Mouse (Mus musculus): Measurements from ENCODE around the gene Src. TPM values are rescaled to one million over a fixed set of nuclear protein-coding genes. Genes with fewer than 3 reads are reported as not detected.
"Not testable (repeated sequence)": the region's sequence is repeated elsewhere in the genome, so short reads cannot be mapped to it uniquely, and the experiment has no call there.

The Src gene
- polyA plus RNA-seq (2015; fragmentation: Nextera tagmentation; extraction: Ambion mirVana) = 24.0 and 24.8 TPM in 2 replicates

DNA sequence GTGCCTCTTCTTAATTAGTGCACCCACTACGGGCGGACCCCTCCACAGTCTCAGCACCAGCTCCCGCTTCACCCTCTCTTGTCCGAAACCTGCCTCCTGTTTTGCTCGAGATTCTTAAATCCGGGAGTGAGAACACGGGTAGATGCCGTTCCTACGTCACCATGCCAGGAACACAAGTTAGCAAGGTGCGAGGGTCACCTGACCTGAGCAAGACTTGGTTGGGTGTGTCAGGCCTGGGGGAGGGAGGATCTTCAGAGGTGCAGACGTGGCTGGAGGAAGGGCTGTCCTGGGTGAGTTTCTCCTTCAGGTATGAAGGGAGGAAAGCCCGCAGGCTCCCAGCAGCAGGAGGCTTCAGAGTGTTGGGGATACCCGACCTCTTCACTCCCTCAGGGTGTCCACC is at the start of gene Src:
Gene Src (plus strand): TSS at position 239 of the 400 bp plus-strand sequence.
- no peak for ATAC-seq (ENCODE audit: borderline replicate concordance, extremely low read depth, low FRiP score, low TSS enrichment)
- no peak within 1 kb of the TSS for H3K9ac ChIP-seq

DNA sequence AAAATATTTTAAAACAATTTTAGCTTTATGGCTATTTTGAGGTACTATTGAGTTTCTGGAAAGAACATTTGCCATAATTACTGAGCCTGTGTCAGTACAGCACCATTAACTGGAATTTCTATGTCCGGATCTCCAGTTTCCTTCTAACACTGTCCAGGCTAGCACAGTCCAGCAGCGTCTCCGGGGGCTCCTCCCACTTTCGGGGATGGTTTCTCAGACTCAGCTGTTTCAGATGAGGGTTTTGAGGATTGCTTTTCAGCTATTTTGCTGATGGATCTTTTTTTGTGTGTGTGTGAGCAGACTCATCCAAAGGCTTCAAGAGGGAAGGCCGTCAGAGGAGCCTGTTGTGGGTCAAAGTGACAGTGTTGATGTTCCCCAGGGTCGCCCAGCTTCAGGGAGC is 46.5 kb upstream of the Src start:
- 70% methylated on average over 6 of the region's 6 CpGs for WGBS
- H3K9ac ChIP-seq = no peak overlapping the region
- H3K27me3 ChIP-seq = no peaks in the 10 kb centered on the region
- H3K4me3 ChIP-seq = no peak overlapping the region
- no peaks in the 10 kb centered on the region for H3K9me3 ChIP-seq
- no peak overlapping the region for H3K4me2 ChIP-seq
- no peaks in the 10 kb centered on the region for H3K36me3 ChIP-seq
- H3K27ac ChIP-seq = 0 out of 2 replicates have a peak overlapping the region, but pooled peaks have one; percentile 5
- peaks cover 50% of the 10 kb centered on the region for H3K4me1 ChIP-seq
- no peak for ATAC-seq (ENCODE audit: borderline replicate concordance, extremely low read depth, low FRiP score, low TSS enrichment)

More for the DNA sequence above, at the start of gene Src:
- H3K27ac ChIP-seq = peak within 1 kb of the TSS; percentile 31
- no peaks in the 10 kb centered on the region for H3K27me3 ChIP-seq
- no peak within 1 kb of the TSS for H3K4me3 ChIP-seq
- no peak within 1 kb of the TSS; the same call in 1 of the 2 replicates for H3K4me2 ChIP-seq
- H3K36me3 ChIP-seq = no peaks in the 10 kb centered on the region
- no peaks in the 10 kb centered on the region for H3K9me3 ChIP-seq
- H3K4me1 ChIP-seq = peaks cover 38% of the 10 kb centered on the region
- WGBS = 30% methylated on average over 13 of the region's 13 CpGs

DNA sequence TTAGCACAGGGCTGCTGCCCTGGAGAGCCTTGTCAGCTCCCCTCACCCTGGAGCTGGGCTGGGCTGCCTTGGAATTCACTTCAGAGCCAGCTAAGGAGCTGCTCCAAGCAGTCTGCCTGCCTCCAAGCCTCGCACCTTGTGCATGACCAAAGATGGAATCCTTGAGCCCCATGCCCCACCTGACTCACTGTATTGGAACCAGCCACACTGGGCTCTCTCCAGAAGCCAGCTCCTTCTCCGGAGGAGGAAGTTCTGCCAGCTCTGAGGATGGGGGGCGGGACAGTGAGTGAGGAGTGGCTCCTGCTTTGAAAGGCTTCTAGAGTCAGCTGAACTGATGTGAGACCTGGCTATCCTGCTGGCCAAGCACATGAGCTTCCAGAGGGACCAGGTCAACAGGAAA is 44.6 kb upstream of the Src start:
- Histone ChIP-seq H3K27ac (peak overlapping the region; percentile 68), H3K9me3 (no peaks in the 10 kb centered on the region), H3K4me2 (no peak overlapping the region), H3K36me3 (no peaks in the 10 kb centered on the region), H3K27me3 (no peaks in the 10 kb centered on the region), H3K9ac (no peak overlapping the region), H3K4me1 (peaks cover 40% of the 10 kb centered on the region), H3K4me3 (no peak overlapping the region)
- no peak; the same call in 1 of the 2 replicates for ATAC-seq (ENCODE audit: borderline replicate concordance, extremely low read depth, low FRiP score, low TSS enrichment)
- WGBS = 62% methylated on average over 3 of the region's 3 CpGs

DNA sequence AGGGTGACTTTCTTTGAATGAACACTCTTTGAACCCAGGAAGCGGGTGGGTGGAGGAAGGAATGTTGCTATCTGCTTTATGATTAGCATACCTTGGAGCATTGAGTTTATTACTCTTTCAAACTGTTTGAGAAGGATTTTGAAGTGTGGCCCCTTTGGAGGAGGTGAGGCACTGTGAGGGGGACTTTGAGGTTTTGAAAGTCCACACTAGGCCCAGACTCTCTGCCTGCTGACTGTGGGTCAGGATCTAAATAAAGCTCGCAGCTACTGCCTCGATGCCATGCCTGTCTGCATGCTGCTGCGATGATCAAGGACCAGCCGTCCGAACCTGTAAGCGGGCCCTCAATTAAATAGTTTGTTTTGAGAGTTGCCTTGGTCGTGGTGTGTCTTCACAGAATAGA is 43.2 kb upstream of the Src start:
- ATAC-seq (ENCODE audit: borderline replicate concordance, extremely low read depth, low FRiP score, low TSS enrichment) = no peak

DNA sequence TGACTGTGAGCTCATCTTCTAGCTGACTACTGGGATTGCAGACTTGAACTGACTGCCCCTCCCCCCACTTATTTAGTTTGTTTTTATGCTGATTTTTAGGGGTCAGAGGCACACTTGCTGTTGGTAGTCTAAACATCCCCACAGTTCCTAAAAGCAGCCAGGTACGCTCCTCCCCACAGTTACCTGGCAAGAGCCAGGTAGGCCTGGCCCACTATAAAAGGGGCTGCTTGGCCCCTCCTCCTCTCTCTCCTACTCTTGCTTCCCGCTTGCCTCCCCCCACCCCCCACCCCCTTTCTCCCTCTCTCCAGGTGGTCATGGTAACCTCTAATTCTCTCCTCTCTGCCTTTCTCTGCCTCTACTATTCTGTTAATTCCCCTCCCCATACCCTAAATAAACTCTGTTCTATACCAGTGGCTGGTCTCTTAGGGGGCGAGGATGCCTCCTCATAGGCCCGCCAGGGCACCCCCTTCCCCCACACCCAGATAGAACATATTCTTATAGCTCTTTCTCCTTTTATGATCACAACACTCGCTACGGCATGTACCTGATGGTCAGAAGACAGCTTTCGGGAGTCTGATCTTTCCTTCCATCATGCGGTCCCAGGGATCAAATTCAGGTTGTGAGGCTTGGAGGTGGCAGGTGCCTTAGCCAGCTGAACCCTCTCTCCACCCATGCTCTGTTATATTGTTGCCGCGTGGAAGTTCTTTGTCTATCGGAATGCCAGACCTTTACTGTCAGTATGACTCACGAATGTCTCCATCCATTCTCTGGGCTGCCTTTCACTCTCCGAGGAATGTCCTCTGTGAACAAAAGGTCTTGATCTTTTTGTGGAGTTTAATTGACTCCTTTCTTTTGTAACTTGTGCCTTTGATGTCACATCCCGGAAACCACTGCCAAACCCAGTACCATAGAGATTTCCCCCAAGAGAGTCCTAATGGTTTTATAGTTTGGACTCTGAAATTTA is 42.2 kb upstream of the Src start:
- peaks cover 36% of the 10 kb centered on the region for H3K4me1 ChIP-seq
- WGBS = 43% methylated on average over 14 of the region's 14 CpGs
- H3K4me3 ChIP-seq = no peak overlapping the region
- peaks cover 15% of the 10 kb centered on the region for H3K36me3 ChIP-seq
- no peaks in the 10 kb centered on the region for H3K9me3 ChIP-seq
- no peak overlapping the region for H3K9ac ChIP-seq
- peak overlapping the region; percentile 9; the same call in 1 of the 2 replicates for H3K4me2 ChIP-seq
- H3K27me3 ChIP-seq = no peaks in the 10 kb centered on the region
- ATAC-seq (ENCODE audit: borderline replicate concordance, extremely low read depth, low FRiP score, low TSS enrichment) = peak; percentile 31; the same call in 1 of the 2 replicates
- H3K27ac ChIP-seq = peak overlapping the region; percentile 80

More for the DNA sequence above, 43.2 kb upstream of the Src start:
- Histone ChIP-seq H3K9ac (no peak overlapping the region), H3K27me3 (no peaks in the 10 kb centered on the region), H3K4me2 (no peak overlapping the region; the same call in 1 of the 2 replicates), H3K27ac (peak overlapping the region; percentile 80), H3K4me3 (no peak overlapping the region), H3K36me3 (peaks cover 11% of the 10 kb centered on the region), H3K4me1 (peaks cover 36% of the 10 kb centered on the region), H3K9me3 (no peaks in the 10 kb centered on the region)
- 46% methylated on average over 8 of the region's 8 CpGs for WGBS

DNA sequence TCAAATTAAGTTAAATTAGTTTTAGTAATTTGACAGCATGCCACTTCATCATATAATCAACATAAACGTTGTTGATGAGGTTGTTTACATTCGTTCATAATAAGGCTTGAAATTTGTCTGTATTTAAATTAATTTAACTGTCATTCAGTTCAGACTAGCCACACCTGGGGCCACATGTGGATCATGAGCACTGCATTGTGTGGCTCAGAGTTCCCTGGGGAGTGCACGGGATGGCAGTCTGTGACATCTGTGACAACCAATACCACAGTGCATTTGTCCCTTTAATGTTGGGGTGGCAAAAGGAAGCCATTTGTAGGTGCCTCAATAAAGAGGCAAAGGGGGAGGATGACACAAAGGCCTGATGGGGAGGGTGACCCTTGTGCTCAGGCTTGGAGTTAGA is 41.2 kb upstream of the Src start:
- H3K4me2 ChIP-seq = no peak overlapping the region
- no peak overlapping the region for H3K4me3 ChIP-seq
- H3K27ac ChIP-seq = no peak overlapping the region
- WGBS = 54% methylated on average over 3 of the region's 3 CpGs
- no peak for ATAC-seq (ENCODE audit: borderline replicate concordance, extremely low read depth, low FRiP score, low TSS enrichment)
- H3K4me1 ChIP-seq = peaks cover 35% of the 10 kb centered on the region
- peaks cover 15% of the 10 kb centered on the region for H3K36me3 ChIP-seq
- H3K9ac ChIP-seq = no peak overlapping the region
- no peaks in the 10 kb centered on the region for H3K27me3 ChIP-seq
- no peaks in the 10 kb centered on the region for H3K9me3 ChIP-seq

DNA sequence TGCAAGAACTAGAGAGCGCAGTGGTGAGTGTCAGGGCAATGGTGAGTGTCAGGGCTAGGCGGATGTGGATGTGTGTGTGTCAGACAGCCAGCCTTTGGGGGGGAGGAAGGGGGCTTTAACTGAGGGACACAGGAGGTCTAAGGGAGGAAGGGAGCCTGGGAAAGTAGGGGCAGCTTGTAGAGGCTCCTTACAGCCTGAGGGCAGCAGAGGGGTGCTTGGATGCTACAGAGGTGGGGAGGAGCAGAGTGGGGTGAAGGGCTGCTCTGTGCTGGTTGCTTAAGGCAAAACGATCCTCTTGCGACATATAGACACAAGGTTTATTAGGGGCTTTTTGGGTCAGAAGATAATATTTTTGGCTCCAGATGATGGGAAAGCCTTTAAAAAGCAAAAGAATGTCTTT is 33.4 kb upstream of the Src start:
- WGBS = 78% methylated on average over 4 of the region's 4 CpGs
- H3K27me3 ChIP-seq = no peaks in the 10 kb centered on the region
- no peaks in the 10 kb centered on the region for H3K9me3 ChIP-seq
- peaks cover 9% of the 10 kb centered on the region for H3K36me3 ChIP-seq
- H3K4me1 ChIP-seq = peaks cover 9% of the 10 kb centered on the region; the same call in 1 of the 2 replicates
- no peak overlapping the region for H3K4me3 ChIP-seq
- H3K9ac ChIP-seq = no peak overlapping the region
- no peak for ATAC-seq (ENCODE audit: borderline replicate concordance, extremely low read depth, low FRiP score, low TSS enrichment)
- no peak overlapping the region for H3K4me2 ChIP-seq
- no peak overlapping the region for H3K27ac ChIP-seq

DNA sequence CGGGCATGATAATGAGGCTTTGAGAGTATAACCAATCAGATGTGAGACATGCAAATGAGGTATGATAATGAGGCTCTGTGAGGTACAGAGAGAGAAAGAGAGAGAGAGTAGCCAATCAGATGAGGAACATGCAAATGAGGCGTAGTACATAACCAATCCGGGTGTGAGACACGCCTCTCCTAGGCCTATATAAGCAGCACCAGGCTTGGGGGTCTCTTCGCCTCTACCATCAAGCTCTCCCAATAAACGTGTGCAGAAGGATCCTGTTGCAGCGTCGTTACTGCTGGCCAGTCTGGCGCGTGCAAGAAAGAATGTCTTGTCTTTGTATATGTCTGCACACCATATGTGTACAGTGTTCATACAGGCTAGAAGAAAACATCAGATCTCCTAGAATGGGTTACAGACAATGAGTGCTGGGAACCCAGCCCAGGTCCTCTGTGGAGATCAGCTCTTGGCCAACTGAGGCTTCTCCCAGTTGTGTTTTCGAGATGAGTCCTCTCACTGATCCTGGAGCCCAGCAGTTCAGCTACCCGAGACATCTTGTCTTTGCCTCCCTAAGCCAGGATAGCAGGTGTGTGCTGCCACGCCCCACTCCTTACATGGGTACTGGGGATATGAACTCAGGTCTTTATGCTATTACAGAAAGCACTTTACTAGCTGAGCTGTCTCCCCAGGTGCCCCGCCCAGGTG is 29.2 kb upstream of the Src start:
- H3K27ac ChIP-seq; H3K27me3 ChIP-seq; ATAC-seq (ENCODE audit: borderline replicate concordance, extremely low read depth, low FRiP score, low TSS enrichment); H3K4me3 ChIP-seq; H3K4me2 ChIP-seq; H3K36me3 ChIP-seq; H3K9ac ChIP-seq; H3K9me3 ChIP-seq: not testable (repeated sequence)
- H3K4me1 ChIP-seq = peaks cover 21% of the 10 kb centered on the region
- 90% methylated on average over 14 of the region's 14 CpGs for WGBS

DNA sequence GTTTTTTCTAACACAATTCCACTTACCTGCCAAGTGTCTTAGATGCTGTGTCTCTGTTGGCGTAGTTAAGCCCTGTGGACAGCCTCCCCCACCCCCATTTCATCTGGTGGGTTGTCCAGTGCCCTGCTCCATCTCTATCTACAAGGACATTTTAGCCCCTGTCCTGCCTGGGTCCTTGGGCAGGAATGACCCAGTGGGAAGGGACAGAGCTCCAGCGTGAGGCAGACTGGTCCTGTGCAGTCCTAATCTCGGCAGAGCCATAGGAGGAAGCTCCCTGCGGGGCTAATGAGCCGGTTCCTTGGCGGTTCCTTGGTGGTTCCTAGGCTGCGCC is 28.7 kb upstream of the Src start:
- no peak for ATAC-seq (ENCODE audit: borderline replicate concordance, extremely low read depth, low FRiP score, low TSS enrichment)
- WGBS = 82% methylated on average over 7 of the region's 7 CpGs

DNA sequence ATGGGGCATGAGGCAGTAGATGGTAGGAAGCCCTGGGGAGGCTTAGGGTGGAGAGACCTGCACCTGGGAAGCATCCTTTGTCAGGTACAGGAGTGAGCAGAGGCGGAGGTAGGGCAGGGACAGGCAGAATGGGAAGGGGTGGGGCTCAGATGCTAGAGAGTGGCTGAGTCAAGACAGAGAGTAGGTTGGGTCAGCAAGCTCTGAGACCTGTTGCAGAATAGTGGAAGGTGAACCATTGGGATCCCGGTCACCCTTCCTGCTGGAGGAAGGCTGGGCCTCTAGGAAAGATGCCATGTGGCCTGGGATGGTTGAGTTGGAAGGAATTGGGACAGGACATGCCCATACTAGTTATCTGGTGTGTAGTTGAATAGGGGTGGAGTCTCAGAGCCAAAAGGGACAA is 25.9 kb upstream of the Src start:
- WGBS = 93% methylated on average over 2 of the region's 2 CpGs
- Histone ChIP-seq H3K27me3 (no peaks in the 10 kb centered on the region), H3K36me3 (peaks cover 9% of the 10 kb centered on the region; the same call in 1 of the 2 replicates), H3K4me1 (peaks cover 48% of the 10 kb centered on the region), H3K27ac (peak overlapping the region; percentile 17; the same call in 1 of the 2 replicates), H3K9ac (no peak overlapping the region), H3K9me3 (no peaks in the 10 kb centered on the region), H3K4me3 (no peak overlapping the region), H3K4me2 (no peak overlapping the region)
- ATAC-seq (ENCODE audit: borderline replicate concordance, extremely low read depth, low FRiP score, low TSS enrichment) = no peak

More for the DNA sequence above, 28.7 kb upstream of the Src start:
- no peaks in the 10 kb centered on the region for H3K9me3 ChIP-seq
- no peak overlapping the region for H3K4me2 ChIP-seq
- 0 out of 2 replicates have a peak overlapping the region, but pooled peaks have one; percentile 13 for H3K27ac ChIP-seq
- no peak overlapping the region for H3K9ac ChIP-seq
- peaks cover 26% of the 10 kb centered on the region for H3K4me1 ChIP-seq
- H3K27me3 ChIP-seq = no peaks in the 10 kb centered on the region
- H3K36me3 ChIP-seq = no peaks in the 10 kb centered on the region
- H3K4me3 ChIP-seq = no peak overlapping the region

DNA sequence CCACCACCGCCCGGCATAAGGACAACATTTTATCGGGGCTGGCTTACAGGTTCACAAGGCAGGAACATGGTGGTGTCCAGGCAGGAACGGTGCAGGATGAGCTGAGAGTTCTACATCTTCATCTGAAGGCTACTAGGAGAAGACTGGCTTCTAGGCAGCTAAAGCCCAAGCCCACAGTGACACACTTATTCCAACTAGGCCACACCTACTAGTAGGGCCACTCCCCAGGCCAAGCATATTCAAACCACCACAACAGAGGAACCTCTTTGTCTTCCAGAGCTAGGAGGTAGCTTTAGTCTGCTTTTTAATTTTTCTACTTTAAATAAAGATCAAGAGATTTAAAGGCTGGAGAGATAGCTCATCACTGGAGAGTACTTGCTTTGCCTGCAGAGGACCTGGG is 24.7 kb upstream of the Src start:
- no peak overlapping the region for H3K4me2 ChIP-seq
- H3K36me3 ChIP-seq = peaks cover 14% of the 10 kb centered on the region
- 93% methylated on average over 4 of the region's 4 CpGs for WGBS
- no peak overlapping the region for H3K9ac ChIP-seq
- no peak overlapping the region for H3K4me3 ChIP-seq
- peak overlapping the region; percentile 95; the same call in 1 of the 2 replicates for H3K27ac ChIP-seq
- no peak for ATAC-seq (ENCODE audit: borderline replicate concordance, extremely low read depth, low FRiP score, low TSS enrichment)
- no peaks in the 10 kb centered on the region for H3K9me3 ChIP-seq
- no peaks in the 10 kb centered on the region for H3K27me3 ChIP-seq
- H3K4me1 ChIP-seq = peaks cover 51% of the 10 kb centered on the region

DNA sequence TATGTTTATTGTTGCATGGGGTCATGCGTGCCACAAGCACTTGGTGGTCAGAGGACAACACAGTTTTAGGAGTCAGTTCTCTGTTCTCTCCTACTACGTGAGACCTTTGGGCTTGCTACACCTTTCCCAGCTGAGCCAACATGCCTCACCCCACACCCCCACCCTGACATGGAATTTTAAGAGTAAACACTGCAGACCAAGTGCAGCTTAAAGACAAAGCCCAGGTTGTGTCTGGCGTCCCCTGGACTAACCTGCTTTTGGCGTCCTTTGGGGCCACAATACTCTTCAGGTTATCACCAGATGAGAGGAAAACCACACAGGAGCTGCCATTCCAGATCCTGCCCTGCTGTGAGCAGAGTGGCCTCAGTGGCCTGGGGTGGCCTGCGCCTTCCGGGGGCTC is 23.4 kb upstream of the Src start:
- Histone ChIP-seq H3K9ac (no peak overlapping the region), H3K4me3 (no peak overlapping the region), H3K27ac (peak overlapping the region; percentile 95), H3K4me1 (peaks cover 51% of the 10 kb centered on the region), H3K36me3 (peaks cover 14% of the 10 kb centered on the region), H3K4me2 (no peak overlapping the region), H3K9me3 (no peaks in the 10 kb centered on the region), H3K27me3 (no peaks in the 10 kb centered on the region)
- peak; percentile 47 for ATAC-seq (ENCODE audit: borderline replicate concordance, extremely low read depth, low FRiP score, low TSS enrichment)
- 40% methylated on average over 6 of the region's 6 CpGs for WGBS
